Mouse (Mus musculus): ENCODE measurements around the gene Steap4.

- no peak for TF ChIP-seq POLR2A (IDR thresholded peaks at IDR 0.05; ENCODE audit: low read depth, low read length)
- no peak for TF ChIP-seq CTCF (conservative IDR thresholded peaks at IDR 0.05; ENCODE audit: insufficient read depth, insufficient read length, low read depth, low read length)
Observed at GRCm38 (mm10) chr5:7932234-7933221, 27.7 kb upstream of the Steap4 start.

All from kidney, adult 2 months (tissue).